ENCODE assay signal across 8 mouse cellular contexts in the genomic region with DNA sequence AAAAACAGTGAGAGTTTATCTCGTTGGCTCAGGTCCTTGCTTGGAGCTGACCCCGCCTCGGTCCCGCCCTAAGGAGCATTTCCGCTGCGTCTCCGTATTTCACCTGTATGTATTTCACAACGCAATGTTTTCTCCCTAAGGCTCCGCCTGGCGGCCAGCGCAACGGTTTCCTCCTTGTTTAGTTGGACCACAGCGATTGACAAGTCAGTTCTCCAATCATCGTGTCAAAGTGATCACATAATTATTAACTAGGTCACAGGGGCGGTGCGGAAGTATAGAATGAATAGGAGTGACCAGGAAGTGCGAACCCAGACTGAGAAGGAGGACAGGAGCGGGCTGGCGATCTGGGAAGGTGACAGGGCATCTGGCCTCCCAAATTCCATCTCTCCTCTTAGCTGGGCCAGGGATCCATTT. TPM values are rescaled to one million over a fixed set of nuclear protein-coding genes. Genes with fewer than 3 reads are reported as not detected.
DNase-seq lines count a peak whose midpoint lies in the region; ATAC-seq and TF ChIP-seq lines count a peak whose summit lies in the region.

A gene (plus strand): TSS at position 125 of the 414 bp plus-strand sequence.

- H3K4me3 ChIP-seq in gastrocnemius, adult 2 months: peak within 1 kb of the TSS; percentile 79
- H3K4me3 ChIP-seq in hindbrain, postnatal 0 days (ENCODE audit: low read length): peak within 1 kb of the TSS; percentile 46
- peak within 1 kb of the TSS; percentile 55 for H3K4me3 ChIP-seq in left cerebral cortex, adult 2 months

- H3K4me1 ChIP-seq in hindbrain, postnatal 0 days (ENCODE audit: insufficient read depth, low read length): no peaks in the 10 kb centered on the region

- DNase-seq in ZHBTc4 (ENCODE audit: low read depth, low spot score): peak; percentile 94
- DNase-seq in gastrocnemius, adult 2 months: peak; percentile 91
- peak; percentile 97 for DNase-seq in hindbrain, postnatal 0 days (ENCODE audit: low spot score)
- DNase-seq in left cerebral cortex, adult 2 months (ENCODE audit: extremely low spot score in 1 of 2, low spot score in 2 of 2): peak; percentile 87 to 90
- DNase-seq in right cerebral cortex, adult 2 months (ENCODE audit: low spot score in 2 of 2): peak; percentile 96
- DNase-seq in urinary bladder, postnatal 14 days (ENCODE audit: low spot score): peak; percentile 97

- no peaks in the 10 kb centered on the region for H3K27me3 ChIP-seq in hindbrain, postnatal 0 days (ENCODE audit: insufficient read depth, low read length)

- H3K9ac ChIP-seq in hindbrain, postnatal 0 days (replicated peaks; ENCODE audit: low read length): peak within 1 kb of the TSS; percentile 48

- peak; percentile 73 for TF ChIP-seq CTCF in gastrocnemius, adult 2 months (IDR thresholded peaks at IDR 0.05)
- TF ChIP-seq CTCF in hindbrain, postnatal 0 days (IDR thresholded peaks at IDR 0.05; ENCODE audit: low read depth): peak; percentile 82
- peak; percentile 72 for TF ChIP-seq CTCF in left cerebral cortex, adult 2 months (IDR thresholded peaks at IDR 0.05)

- H3K9me3 ChIP-seq in hindbrain, postnatal 0 days (ENCODE audit: low read length): no peaks in the 10 kb centered on the region

- WGBS in hindbrain, postnatal 0 days: under 1% methylated on average over 19 of the region's 19 CpGs

- H3K36me3 ChIP-seq in hindbrain, postnatal 0 days (ENCODE audit: insufficient read depth, low read length): no peaks in the 10 kb centered on the region; the same call in 1 of the 2 replicates

- H3K4me2 ChIP-seq in hindbrain, postnatal 0 days (ENCODE audit: low read depth, low read length): peak within 1 kb of the TSS; percentile 74

- ATAC-seq in common myeloid progenitor, adult 5-6 weeks (replicated peaks; ENCODE audit: low read depth, poor library complexity, severe bottlenecking): peak; percentile 74
- peak; percentile 92 for ATAC-seq in hindbrain, postnatal 0 days
- ATAC-seq in megakaryocyte, adult 5-6 weeks (ENCODE audit: poor library complexity, severe bottlenecking): peak; percentile 85

- intact Hi-C loops in gastrocnemius, adult 2 months (cut with DNase I): no loop called here
- intact Hi-C loops in left cerebral cortex, adult 2 months (cut with DNase I): no loop called here

- H3K27ac ChIP-seq in gastrocnemius, adult 2 months: peak within 1 kb of the TSS; percentile 89
- H3K27ac ChIP-seq in hindbrain, postnatal 0 days: peak within 1 kb of the TSS; percentile 67; the same call in 1 of the 2 replicates
- peak within 1 kb of the TSS; percentile 82 for H3K27ac ChIP-seq in left cerebral cortex, adult 2 months

RNA-seq across cellular contexts. Expression of the gene that starts here (rescaled TPM):
- total RNA-seq in common myeloid progenitor, adult 5-6 weeks (2017): 38.7 and 51.2 TPM in 2 replicates
- total RNA-seq in gastrocnemius, adult 2 months (2021): 10 to 100 TPM; 17.3 to 18.2 TPM
- total RNA-seq in hindbrain, postnatal 0 days (2014; rRNA removed): 27.4 and 28.0 TPM in 2 replicates
- 90.4 and 95.1 TPM in 2 replicates for polyA plus RNA-seq in hindbrain, postnatal 0 days (2015; fragmentation: Nextera tagmentation; extraction: Ambion mirVana)
- 10 to 100 TPM; 46.1 to 47.6 TPM for total RNA-seq in left cerebral cortex, adult 2 months (2021)
- 306 and 344 TPM in 2 replicates for total RNA-seq in megakaryocyte, adult 5-6 weeks (2015)
- total RNA-seq in megakaryocyte, adult 5-6 weeks (2017): 197 and 215 TPM in 2 replicates

Comparison
In these comparisons a context has a peak if more than half of its experiments do, and no peak if none do; other contexts are left out.
1. Peak in every context shown above with its lines: DNase-seq, ATAC-seq, H3K4me3 ChIP-seq and H3K27ac ChIP-seq.